Mouse (Mus musculus) hindbrain, embryonic 13.5 days (tissue): ENCODE data around the gene Spag5. TPM values are rescaled to one million over a fixed set of nuclear protein-coding genes. Genes with fewer than 3 reads are reported as not detected.
A peak's percentile ranks its signal among the peaks of the same experiment; 100 is the strongest.

Experiments used
- ATAC-seq: fragments of 200-750 bp; cut with Nextera tagmentation; 2 replicates; pipeline ENCODE4 v1.8.0; 2017; ENCODE audit warnings: moderate TSS enrichment; ENCODE audit not compliant: low FRiP score
- H3K27ac ChIP-seq: fragments of 300-500 bp; sonication (generic); 2 replicates; pipeline ENCODE4 v1.5.1; 2015; ENCODE audit warnings: inconsistent platforms, mild to moderate bottlenecking, moderate library complexity
- H3K27me3 ChIP-seq: fragments of 300-500 bp; sonication (generic); 2 replicates; pipeline ENCODE4 v1.6.1; 2015; ENCODE audit warnings: mild to moderate bottlenecking, inconsistent platforms
- H3K36me3 ChIP-seq: fragments of 300-500 bp; sonication (generic); 2 replicates; pipeline ENCODE4 v1.6.1; 2015; ENCODE audit warnings: mild to moderate bottlenecking, inconsistent platforms
- H3K4me1 ChIP-seq: fragments of 300-500 bp; sonication (generic); replicated peaks from 2 replicates; pipeline ENCODE4 v1.6.1; 2015; ENCODE audit warnings: inconsistent platforms
- H3K4me2 ChIP-seq: fragments of 300-500 bp; sonication (generic); 2 replicates; pipeline ENCODE4 v1.6.1; 2015; ENCODE audit warnings: inconsistent platforms, mild to moderate bottlenecking, moderate library complexity
- H3K4me3 ChIP-seq: fragments of 300-500 bp; sonication (generic); 2 replicates; pipeline ENCODE4 v1.5.1; 2015; ENCODE audit warnings: mild to moderate bottlenecking, inconsistent platforms
- H3K9ac ChIP-seq: fragments of 300-500 bp; sonication (generic); 2 replicates; pipeline ENCODE4 v1.6.1; 2015; ENCODE audit warnings: mild to moderate bottlenecking, inconsistent platforms
- H3K9me3 ChIP-seq: fragments of 300-500 bp; sonication (generic); 2 replicates; pipeline ENCODE4 v1.6.1; 2016; ENCODE audit warnings: inconsistent platforms
- WGBS: fragments of 180-500 bp; shearing (Covaris S2); methylation state at CpG from one replicate; pipeline ENCODE4 v1.1.7; 2015; 5-methylcytosine and 5-hydroxymethylcytosine counted together
- polyA plus RNA-seq: library from polyadenylated mRNA; unstranded; fragments of >200 nt; fragmentation: Nextera tagmentation; extraction: Ambion mirVana; gene quantifications from 2 replicates; pipeline ENCODE4 v1.2.1, GENCODE M21; 2015

Spag5 gene
- polyA plus RNA-seq, 1 experiment from 2014 or later: 9.9 TPM

DNA sequence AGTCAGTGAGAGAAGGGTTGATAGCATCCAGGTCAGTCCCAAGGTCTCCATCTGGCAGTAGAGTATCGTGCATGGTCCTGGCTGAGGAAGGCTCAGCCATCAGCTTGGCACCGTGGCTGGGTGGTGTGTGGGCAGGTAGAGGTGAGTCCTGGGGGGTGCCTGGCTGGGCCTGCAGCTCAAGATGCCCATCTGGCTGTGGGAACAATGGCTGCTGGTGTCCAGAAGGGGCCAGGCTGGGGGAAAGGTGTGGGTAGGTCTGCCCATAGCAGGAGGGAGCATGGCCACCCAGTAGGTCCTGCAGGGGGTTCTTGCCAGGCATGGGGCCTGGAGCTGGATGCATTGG is 59.4 kb downstream of the Spag5 start:
- Histone ChIP-seq H3K4me2 (no peak overlapping the region), H3K27me3 (no peaks in the 10 kb centered on the region), H3K9ac (no peak overlapping the region), H3K27ac (no peak overlapping the region), H3K4me1 (no peaks in the 10 kb centered on the region), H3K9me3 (no peaks in the 10 kb centered on the region), H3K36me3 (no peaks in the 10 kb centered on the region), H3K4me3 (no peak overlapping the region)
- WGBS: 70% methylated on average over 2 of the region's 2 CpGs
- peak; percentile 18; the same call in 1 of the 2 replicates for ATAC-seq

DNA sequence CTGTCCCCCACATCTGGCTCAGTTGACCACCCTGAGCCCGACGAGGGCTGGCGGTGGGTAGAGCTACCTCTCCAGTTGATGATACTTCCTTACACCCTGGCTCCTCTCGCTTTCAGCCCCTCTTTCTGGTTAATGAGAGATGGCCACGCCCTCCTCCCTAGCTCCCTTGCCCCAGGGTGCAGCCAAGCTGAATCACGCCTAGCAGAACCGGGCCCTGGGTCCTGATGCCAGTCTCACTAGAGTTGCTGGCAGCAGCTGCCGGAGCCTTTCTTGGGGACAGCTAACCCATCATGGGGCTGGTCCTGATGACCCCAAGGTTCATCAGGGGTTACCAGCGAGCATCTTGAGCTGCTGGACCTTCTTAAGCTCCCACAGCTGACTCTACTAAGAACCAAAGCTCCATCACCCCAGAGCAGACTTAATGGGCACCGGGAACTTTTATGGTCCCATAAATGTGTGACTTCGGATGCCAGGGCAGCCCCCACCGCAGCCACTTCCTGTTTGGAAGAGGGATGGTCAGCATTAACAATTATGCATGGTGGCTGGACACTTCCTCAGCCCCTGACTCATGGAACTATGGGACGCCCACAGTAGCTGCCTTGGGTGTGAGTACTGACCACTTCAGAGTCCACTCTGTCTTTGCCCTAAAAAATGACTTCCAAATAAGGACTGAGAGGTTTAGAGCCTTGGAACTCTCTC is 62.1 kb downstream of the Spag5 start:
- 82% methylated on average over 13 of the region's 13 CpGs for WGBS
- Histone ChIP-seq H3K4me2 (no peak overlapping the region), H3K4me3 (no peak overlapping the region), H3K4me1 (no peaks in the 10 kb centered on the region), H3K36me3 (no peaks in the 10 kb centered on the region), H3K27ac (no peak overlapping the region), H3K9ac (no peak overlapping the region), H3K27me3 (no peaks in the 10 kb centered on the region), H3K9me3 (no peaks in the 10 kb centered on the region)
- ATAC-seq: no peak

DNA sequence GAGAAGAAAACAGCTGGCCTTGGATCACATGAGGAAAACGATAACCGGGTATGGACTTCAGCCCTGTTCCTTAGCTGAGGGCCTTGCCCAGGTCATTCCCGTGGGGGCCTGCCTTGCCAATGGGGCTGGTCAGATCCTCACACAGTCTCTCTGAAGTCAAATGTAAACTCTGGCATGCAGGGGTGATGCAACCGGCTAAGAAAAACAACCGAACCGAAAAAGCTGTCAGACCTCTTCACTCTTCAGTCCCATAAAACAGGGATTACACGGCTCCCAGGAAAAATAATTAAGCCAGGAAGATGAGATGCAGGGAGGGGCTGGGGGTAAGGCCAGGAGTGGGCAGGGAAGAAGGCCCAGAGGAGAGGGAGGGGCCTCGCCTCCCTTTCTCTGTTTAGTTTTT is 62.8 kb downstream of the Spag5 start:
- no peak overlapping the region for H3K9ac ChIP-seq
- 70% methylated on average over 8 of the region's 8 CpGs for WGBS
- H3K9me3 ChIP-seq: no peaks in the 10 kb centered on the region
- no peak overlapping the region for H3K27ac ChIP-seq
- no peaks in the 10 kb centered on the region for H3K4me1 ChIP-seq
- no peak for ATAC-seq
- H3K27me3 ChIP-seq: no peaks in the 10 kb centered on the region
- H3K4me3 ChIP-seq: no peak overlapping the region
- no peaks in the 10 kb centered on the region for H3K36me3 ChIP-seq
- no peak overlapping the region for H3K4me2 ChIP-seq

DNA sequence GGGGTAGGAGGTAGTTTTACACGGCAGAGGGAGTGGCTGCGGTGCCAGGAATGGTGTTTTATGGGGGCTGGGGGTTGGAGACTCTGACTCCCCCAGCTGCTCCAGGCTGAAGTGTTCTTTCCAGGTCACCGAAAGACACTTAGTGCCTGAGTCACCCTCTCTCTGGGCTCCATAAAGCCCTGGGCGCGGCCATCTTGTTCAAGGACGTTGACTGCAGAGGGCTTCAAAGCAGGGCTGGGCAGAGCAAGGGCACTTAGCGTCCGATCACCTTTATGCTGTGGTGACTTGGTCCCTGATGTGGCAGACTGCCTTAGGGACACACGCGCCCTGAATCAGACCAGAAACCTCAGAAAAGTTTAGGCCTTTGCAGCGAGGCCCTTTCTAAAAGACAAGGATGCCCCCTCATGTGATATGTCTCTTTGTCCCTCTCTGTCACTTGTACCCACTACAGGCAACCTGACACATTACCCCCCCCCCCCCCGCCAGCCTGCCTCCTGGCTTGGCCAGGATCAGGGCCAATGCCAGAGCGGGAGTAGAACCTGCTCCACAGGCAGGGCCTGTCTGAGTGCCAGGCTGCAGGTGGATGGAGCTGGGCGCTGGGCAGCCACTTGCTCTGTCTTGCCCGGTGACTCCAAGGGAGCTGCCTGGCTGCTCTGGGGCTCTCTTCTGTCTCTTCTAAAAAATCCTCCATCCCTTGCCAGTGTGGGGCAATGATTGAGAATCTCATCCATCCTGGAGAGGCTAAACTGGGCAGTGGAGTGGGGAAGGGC is 66.3 kb downstream of the Spag5 start:
- H3K4me3 ChIP-seq: no peak overlapping the region
- no peak overlapping the region for H3K27ac ChIP-seq
- no peak overlapping the region for H3K4me2 ChIP-seq
- H3K9me3 ChIP-seq: no peaks in the 10 kb centered on the region
- no peaks in the 10 kb centered on the region for H3K36me3 ChIP-seq
- H3K27me3 ChIP-seq: no peaks in the 10 kb centered on the region
- H3K9ac ChIP-seq: no peak overlapping the region
- no peak for ATAC-seq
- peaks cover 3% of the 10 kb centered on the region; the same call in 1 of the 2 replicates for H3K4me1 ChIP-seq
- 91% methylated on average over 15 of the region's 15 CpGs for WGBS

DNA sequence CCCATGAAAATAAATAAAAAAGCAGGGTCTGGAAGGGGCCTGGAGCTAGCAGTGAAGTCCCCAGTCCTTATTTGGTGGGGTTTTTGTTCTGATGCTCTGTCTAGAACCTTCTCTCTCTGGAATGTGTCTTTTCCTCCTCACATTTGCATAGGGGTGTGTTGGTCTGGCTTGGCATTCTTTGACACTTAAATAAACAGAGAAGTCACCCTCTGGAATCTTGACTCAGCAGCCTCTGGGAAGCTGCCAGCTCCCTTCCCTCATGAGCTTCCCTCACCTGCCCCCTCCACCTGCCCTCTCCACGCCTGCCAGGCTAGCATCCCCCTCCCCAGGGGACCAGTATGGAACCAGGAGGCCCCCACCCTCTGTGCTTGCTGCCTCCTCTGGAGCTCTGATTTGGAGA is 69.1 kb downstream of the Spag5 start:
- no peak overlapping the region for H3K4me2 ChIP-seq
- H3K9ac ChIP-seq: no peak overlapping the region
- peaks cover 5% of the 10 kb centered on the region; the same call in 1 of the 2 replicates for H3K4me1 ChIP-seq
- H3K9me3 ChIP-seq: no peaks in the 10 kb centered on the region
- ATAC-seq: no peak
- H3K4me3 ChIP-seq: no peak overlapping the region
- H3K36me3 ChIP-seq: no peaks in the 10 kb centered on the region
- no peaks in the 10 kb centered on the region for H3K27me3 ChIP-seq
- 70% methylated on average over 1 of the region's 1 CpGs for WGBS
- no peak overlapping the region for H3K27ac ChIP-seq

DNA sequence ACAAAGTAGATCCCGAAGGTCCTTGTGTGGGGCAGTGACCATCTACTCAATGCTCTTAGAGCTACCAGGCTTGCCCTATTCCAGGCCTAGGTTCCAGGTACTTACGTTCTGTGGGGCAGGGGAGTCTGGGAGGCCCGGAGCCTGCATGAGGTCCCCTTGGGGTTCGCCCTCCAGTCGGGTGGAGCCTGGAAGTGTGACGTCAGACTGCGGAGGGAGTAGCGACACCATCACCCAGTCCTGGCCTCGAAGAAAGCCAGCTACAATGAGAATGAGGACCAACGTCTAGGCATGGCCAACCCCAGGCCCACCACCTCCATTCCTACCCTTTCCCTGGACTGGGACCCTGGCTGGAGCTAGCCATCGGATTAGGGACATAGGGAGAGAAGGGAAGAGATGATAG is 70.4 kb downstream of the Spag5 start:
- Histone ChIP-seq H3K27ac (no peak overlapping the region), H3K4me3 (no peak overlapping the region), H3K36me3 (no peaks in the 10 kb centered on the region), H3K4me1 (peaks cover 5% of the 10 kb centered on the region; the same call in 1 of the 2 replicates), H3K9me3 (no peaks in the 10 kb centered on the region), H3K4me2 (no peak overlapping the region), H3K27me3 (no peaks in the 10 kb centered on the region), H3K9ac (no peak overlapping the region)
- WGBS: 89% methylated on average over 11 of the region's 11 CpGs
- no peak for ATAC-seq

Other genes starting within 250 kb of the Spag5 start
- 31.5 and 32.0 TPM in 2 replicates for gene Eral1, start 221.1 kb upstream of the Spag5 start, polyA plus RNA-seq
- 28.2 and 31.4 TPM in 2 replicates for gene Fam222b, start 206.9 kb upstream of the Spag5 start, polyA plus RNA-seq
- gene Traf4, start 135.9 kb upstream of the Spag5 start, polyA plus RNA-seq: 125 and 127 TPM in 2 replicates
- 6.6 and 6.7 TPM in 2 replicates for gene Nek8, start 124.9 kb upstream of the Spag5 start, polyA plus RNA-seq
- 7.0 and 8.3 TPM in 2 replicates for gene Tlcd1, start 124.8 kb upstream of the Spag5 start, polyA plus RNA-seq
- gene Rpl23a, start 117.9 kb upstream of the Spag5 start, polyA plus RNA-seq: 913 and 965 TPM in 2 replicates
- gene Rab34, start 113.1 kb upstream of the Spag5 start, polyA plus RNA-seq: 53.2 TPM in 2 replicates
- 2.5 and 3.3 TPM in 2 replicates for gene Proca1, start 108.1 kb upstream of the Spag5 start, polyA plus RNA-seq
- 87.1 and 87.8 TPM in 2 replicates for gene Sdf2, start 55.8 kb upstream of the Spag5 start, polyA plus RNA-seq
- 29.9 and 30.1 TPM in 2 replicates for gene Supt6, start 55.5 kb upstream of the Spag5 start, polyA plus RNA-seq
- gene 2610507B11Rik, start 39.8 kb upstream of the Spag5 start, polyA plus RNA-seq: 64.9 and 67.2 TPM in 2 replicates
- 0.19 and 0.49 TPM in 2 replicates for gene BC030499, start 10.7 kb upstream of the Spag5 start, polyA plus RNA-seq
- 144 and 175 TPM in 2 replicates for gene Aldoc, start 21.4 kb downstream of the Spag5 start, polyA plus RNA-seq
- 75.0 and 78.2 TPM in 2 replicates for gene Pigs, start 26.9 kb downstream of the Spag5 start, polyA plus RNA-seq
- gene Unc119, start 42.0 kb downstream of the Spag5 start, polyA plus RNA-seq: 75.1 and 76.7 TPM in 2 replicates
- gene Foxn1, start 85.0 kb downstream of the Spag5 start, polyA plus RNA-seq: not detected in 2 replicates
- gene Slc13a2, start 120.7 kb downstream of the Spag5 start, polyA plus RNA-seq: not detected in 2 replicates
- gene Slc46a1, start 164.2 kb downstream of the Spag5 start, polyA plus RNA-seq: 22.2 and 22.9 TPM in 2 replicates
- 45.0 and 47.2 TPM in 2 replicates for gene Sarm1, start 196.2 kb downstream of the Spag5 start, polyA plus RNA-seq
- 171 and 184 TPM in 2 replicates for gene Vtn, start 197.6 kb downstream of the Spag5 start, polyA plus RNA-seq
- 0.13 and 0.19 TPM in 2 replicates for gene Sebox, start 201.9 kb downstream of the Spag5 start, polyA plus RNA-seq
- 93.6 and 101 TPM in 2 replicates for gene Tmem199, start 210.6 kb downstream of the Spag5 start, polyA plus RNA-seq
- 185 and 190 TPM in 2 replicates for gene Poldip2, start 210.7 kb downstream of the Spag5 start, polyA plus RNA-seq
- 51.9 and 52.4 TPM in 2 replicates for gene Tnfaip1, start 234.8 kb downstream of the Spag5 start, polyA plus RNA-seq
- gene Ift20, start 234.8 kb downstream of the Spag5 start, polyA plus RNA-seq: 118 and 124 TPM in 2 replicates
- gene Tmem97, start 249.2 kb downstream of the Spag5 start, polyA plus RNA-seq: 28.5 and 30.5 TPM in 2 replicates